ENCODE assay signal across 21 mouse cellular contexts in the genomic region with DNA sequence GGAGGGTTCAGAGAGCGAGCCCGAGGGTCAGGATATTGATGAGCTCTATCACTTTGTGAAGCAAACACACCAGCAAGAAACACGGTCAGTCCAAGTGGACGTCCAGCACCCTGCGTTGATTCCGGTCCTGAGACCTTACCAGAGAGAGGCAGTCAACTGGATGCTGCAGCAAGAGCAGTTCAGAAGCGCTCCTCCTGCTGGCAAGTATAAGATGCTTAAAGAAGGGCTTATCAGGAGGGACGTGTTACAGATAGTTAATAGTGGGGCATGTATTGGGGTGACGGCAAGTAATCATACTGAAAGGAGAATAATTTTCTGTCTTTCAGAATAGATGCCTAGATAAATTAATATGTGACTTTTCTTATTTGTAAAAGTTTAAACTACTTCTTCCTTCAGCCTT. TPM values are rescaled to one million over a fixed set of nuclear protein-coding genes. Genes with fewer than 3 reads are reported as not detected.
DNase-seq lines count a peak whose midpoint lies in the region; ATAC-seq and TF ChIP-seq lines count a peak whose summit lies in the region.
"Had no signal": no experiment of that assay in that cellular context is flagged by ENCODE, and none has a peak within 500 bp of the region (broad histone marks: within the 10 kb centered on the region; RNA-seq: fewer than 3 reads in every experiment).

No protein-coding gene starts in this region.

- WGBS in heart, postnatal 0 days, result 78% methylated on average over 9 of the region's 9 CpGs
- WGBS in liver, postnatal 0 days (ENCODE audit: insufficient replicate concordance), result 81% methylated on average over 9 of the region's 9 CpGs
- WGBS in liver, embryonic 11.5 days, result 80% methylated on average over 9 of the region's 9 CpGs
- WGBS in stomach, postnatal 0 days, result 86% methylated on average over 9 of the region's 9 CpGs

- H3K36me3 ChIP-seq in heart, postnatal 0 days (replicated peaks; ENCODE audit: control insufficient read depth, insufficient read depth, low read length), result peaks cover 49% of the 10 kb centered on the region
- peaks cover 35% of the 10 kb centered on the region for H3K36me3 ChIP-seq in liver, postnatal 0 days (replicated peaks; ENCODE audit: insufficient read depth, low read length)
- H3K36me3 ChIP-seq in liver, embryonic 11.5 days (ENCODE audit: control insufficient read depth, insufficient read depth, low read length), result peaks cover 14% of the 10 kb centered on the region
- H3K36me3 ChIP-seq in MEL (ENCODE audit: control insufficient read depth in 1 of 2, insufficient read depth in 2 of 2, low read length in 2 of 2), result peaks cover 27 to 70% of the 10 kb centered on the region in 2 experiments
- peaks cover 10% of the 10 kb centered on the region; the same call in 1 of the 2 replicates for H3K36me3 ChIP-seq in stomach, postnatal 0 days (ENCODE audit: control insufficient read depth, insufficient read depth, low read length)

- TF ChIP-seq CTCF in heart, postnatal 0 days (IDR thresholded peaks at IDR 0.05; ENCODE audit: low read depth), result peak; percentile 19; the same call in 1 of the 2 replicates
- peak; percentile 36 for TF ChIP-seq CTCF in liver, postnatal 0 days (IDR thresholded peaks at IDR 0.05; ENCODE audit: low read depth)
- peak in 1 of 3 experiments; percentile 10; a peak in 1 of 6 replicates for TF ChIP-seq CTCF in MEL (IDR thresholded peaks at IDR 0.05 in 2 of 3, conservative IDR thresholded peaks at IDR 0.05 in 1 of 3; ENCODE audit: control insufficient read depth in 1 of 3, insufficient read depth in 1 of 3, low read depth in 2 of 3, low read length in 3 of 3, poor library complexity in 1 of 3, severe bottlenecking in 1 of 3)
- peak; percentile 41 for TF ChIP-seq CTCF in stomach, postnatal 0 days (IDR thresholded peaks at IDR 0.05; ENCODE audit: low read depth)

- no peak for ATAC-seq in heart, postnatal 0 days (ENCODE audit: insufficient read depth, low read depth)
- ATAC-seq in liver, postnatal 0 days, result no peak
- no peak for ATAC-seq in liver, embryonic 11.5 days (replicated peaks; ENCODE audit: low FRiP score)
- no peak for ATAC-seq in stomach, postnatal 0 days (ENCODE audit: low FRiP score, low TSS enrichment)
- ATAC-seq: forebrain, embryonic 13.5 days; Patski had no signal

- TF ChIP-seq EP300 in heart, postnatal 0 days (IDR thresholded peaks at IDR 0.05; ENCODE audit: low read depth), result no peak
- TF ChIP-seq EP300 in liver, postnatal 0 days (IDR thresholded peaks at IDR 0.05; ENCODE audit: low read depth), result no peak
- TF ChIP-seq EP300 in MEL (IDR thresholded peaks at IDR 0.05; ENCODE audit: low read depth in 1 of 2, low read length in 2 of 2), result no peak
- no peak for TF ChIP-seq EP300 in stomach, postnatal 0 days (optimal IDR thresholded peaks at IDR 0.05)

- no peak overlapping the region for H3K9ac ChIP-seq in heart, postnatal 0 days (replicated peaks; ENCODE audit: low read depth, low read length)
- H3K9ac ChIP-seq in liver, postnatal 0 days (replicated peaks), result no peak overlapping the region
- no peak overlapping the region for H3K9ac ChIP-seq in liver, embryonic 11.5 days (ENCODE audit: low read depth, low read length)
- H3K9ac ChIP-seq in MEL (ENCODE audit: control insufficient read depth, low read depth, low read length, poor library complexity, severe bottlenecking), result no peak overlapping the region
- H3K9ac ChIP-seq in stomach, postnatal 0 days (ENCODE audit: low read length), result no peak overlapping the region
- H3K9ac ChIP-seq: forebrain, embryonic 13.5 days; hindbrain, embryonic 14.5 days; limb, embryonic 15.5 days; lung, embryonic 14.5 days; midbrain, embryonic 12.5 days had no signal

- no peak for TF ChIP-seq RAD21 in MEL (IDR thresholded peaks at IDR 0.05; ENCODE audit: low read depth, low read length)

- H3K4me3 ChIP-seq in heart, postnatal 0 days (ENCODE audit: low read depth, low read length), result no peak overlapping the region
- no peak overlapping the region for H3K4me3 ChIP-seq in liver, postnatal 0 days (ENCODE audit: low read depth, low read length)
- H3K4me3 ChIP-seq in liver, embryonic 11.5 days (ENCODE audit: low read depth, low read length), result no peak overlapping the region
- H3K4me3 ChIP-seq in MEL (ENCODE audit: control insufficient read depth in 1 of 2, insufficient read depth in 1 of 2, low read depth in 2 of 2, low read length in 2 of 2), result no peak overlapping the region
- H3K4me3 ChIP-seq in stomach, postnatal 0 days (ENCODE audit: low read depth, low read length), result no peak overlapping the region
- H3K4me3 ChIP-seq: forebrain, embryonic 13.5 days; limb, embryonic 15.5 days; midbrain, embryonic 12.5 days; myocyte had no signal

- H3K4me2 ChIP-seq in heart, postnatal 0 days (ENCODE audit: low read depth, low read length), result no peak overlapping the region
- no peak overlapping the region for H3K4me2 ChIP-seq in liver, postnatal 0 days (ENCODE audit: low read depth, low read length)
- H3K4me2 ChIP-seq in liver, embryonic 11.5 days, result no peak overlapping the region
- H3K4me2 ChIP-seq in stomach, postnatal 0 days (replicated peaks; ENCODE audit: low read depth), result no peak overlapping the region
- H3K4me2 ChIP-seq: forebrain, embryonic 13.5 days; hindbrain, embryonic 14.5 days; limb, embryonic 15.5 days; lung, embryonic 14.5 days; midbrain, embryonic 12.5 days had no signal

- H3K4me1 ChIP-seq in heart, postnatal 0 days (ENCODE audit: control insufficient read depth, insufficient read depth), result no peaks in the 10 kb centered on the region
- H3K4me1 ChIP-seq in liver, postnatal 0 days (ENCODE audit: insufficient read depth), result peaks cover 2% of the 10 kb centered on the region; the same call in 1 of the 2 replicates
- no peaks in the 10 kb centered on the region for H3K4me1 ChIP-seq in liver, embryonic 11.5 days (replicated peaks; ENCODE audit: control insufficient read depth, insufficient read depth, low read length)
- H3K4me1 ChIP-seq in MEL (ENCODE audit: control insufficient read depth in 1 of 2, insufficient read depth in 2 of 2, low read length in 2 of 2), result peaks cover 3 to 15% of the 10 kb centered on the region in 2 experiments
- no peaks in the 10 kb centered on the region for H3K4me1 ChIP-seq in stomach, postnatal 0 days (replicated peaks; ENCODE audit: control insufficient read depth, insufficient read depth)

- no peaks in the 10 kb centered on the region for H3K9me3 ChIP-seq in heart, postnatal 0 days (replicated peaks; ENCODE audit: control insufficient read depth, low read length)
- no peaks in the 10 kb centered on the region for H3K9me3 ChIP-seq in liver, postnatal 0 days (ENCODE audit: low read length)
- no peaks in the 10 kb centered on the region for H3K9me3 ChIP-seq in liver, embryonic 11.5 days (ENCODE audit: control insufficient read depth, low read length)
- no peaks in the 10 kb centered on the region for H3K9me3 ChIP-seq in MEL (replicated peaks; ENCODE audit: insufficient read depth, low read length)
- H3K9me3 ChIP-seq in stomach, postnatal 0 days (ENCODE audit: control insufficient read depth, low read length), result no peaks in the 10 kb centered on the region
- H3K9me3 ChIP-seq: forebrain, embryonic 13.5 days; limb, embryonic 15.5 days; midbrain, embryonic 12.5 days had no signal

- no peak for TF ChIP-seq POLR2A in MEL (IDR thresholded peaks at IDR 0.05; ENCODE audit: control insufficient read depth in 1 of 2, insufficient read depth in 1 of 2, low read depth in 1 of 2, low read length in 2 of 2, poor library complexity in 1 of 2)

- H3K79me2 ChIP-seq in MEL (ENCODE audit: control insufficient read depth, insufficient read depth, low read length, poor library complexity), result peaks cover 18% of the 10 kb centered on the region

- intact Hi-C loops in heart, postnatal 10 days (cut with DNase I), result no loop called here

- H3K27me3 ChIP-seq in heart, postnatal 0 days (ENCODE audit: control insufficient read depth, insufficient read depth, low read length), result no peaks in the 10 kb centered on the region
- H3K27me3 ChIP-seq in liver, postnatal 0 days (ENCODE audit: insufficient read depth, low read length), result no peaks in the 10 kb centered on the region
- no peaks in the 10 kb centered on the region for H3K27me3 ChIP-seq in liver, embryonic 11.5 days (replicated peaks; ENCODE audit: control insufficient read depth, insufficient read depth, low read length)
- H3K27me3 ChIP-seq in MEL (ENCODE audit: control insufficient read depth in 1 of 2, insufficient read depth in 2 of 2, low read length in 2 of 2), result no peaks in the 10 kb centered on the region
- no peaks in the 10 kb centered on the region for H3K27me3 ChIP-seq in stomach, postnatal 0 days (ENCODE audit: control insufficient read depth, insufficient read depth, low read length)
- H3K27me3 ChIP-seq: forebrain, embryonic 13.5 days; limb, embryonic 15.5 days; midbrain, embryonic 12.5 days; Patski had no signal

- DNase-seq in heart, postnatal 0 days (ENCODE audit: low spot score), result no peak
- no peak for DNase-seq in heart, postnatal 10 days
- DNase-seq in liver, postnatal 0 days, result no peak
- no peak for DNase-seq in liver, embryonic 11.5 days (ENCODE audit: low spot score)
- DNase-seq in MEL (ENCODE audit: low read depth, low spot score), result no peak
- no peak for DNase-seq in stomach, postnatal 0 days (ENCODE audit: low spot score)
- DNase-seq in frontal cortex, postnatal 14 days (ENCODE audit: low spot score in 2 of 2), result no peak
- DNase-seq: adrenal gland, postnatal 25 days; cerebellum, adult 11-12 months; cerebellum, postnatal 36 days; kidney, adult 11 months; kidney, postnatal 10 days; lung, embryonic 14.5 days; lung, postnatal 4 days; thymus, postnatal 36 days had no signal

- H3K27ac ChIP-seq in heart, postnatal 0 days (ENCODE audit: low read depth), result no peak overlapping the region
- H3K27ac ChIP-seq in liver, postnatal 0 days (ENCODE audit: low read depth), result no peak overlapping the region
- H3K27ac ChIP-seq in liver, embryonic 11.5 days (ENCODE audit: low read depth, low read length), result no peak overlapping the region
- no peak overlapping the region for H3K27ac ChIP-seq in MEL (ENCODE audit: control insufficient read depth, low read depth, low read length)
- H3K27ac ChIP-seq in stomach, postnatal 0 days (replicated peaks), result no peak overlapping the region
- H3K27ac ChIP-seq: forebrain, embryonic 13.5 days; hindbrain, embryonic 14.5 days; limb, embryonic 15.5 days; midbrain, embryonic 12.5 days had no signal

TF ChIP-seq in MEL, 35 proteins besides CTCF, POLR2A, EP300 and RAD21 (continues in another document):
- TF ChIP-seq ZKSCAN1 (IDR thresholded peaks at IDR 0.05; ENCODE audit: low read depth, low read length) (no peak), POLR2AphosphoS2 (IDR thresholded peaks at IDR 0.05; ENCODE audit: low read length) (no peak)

RNA-seq across cellular contexts. Expression of a gene that starts 7.8 kb away (rescaled TPM):
- 7.3 and 12.3 TPM in 2 replicates for total RNA-seq in heart, postnatal 0 days (2014; rRNA removed; ENCODE audit: low replicate concordance)
- polyA plus RNA-seq in heart, postnatal 0 days (2015; fragmentation: Nextera tagmentation; extraction: Ambion mirVana), result 5.0 and 5.1 TPM in 2 replicates
- 10 to 100 TPM; 12.4 to 17.2 TPM for total RNA-seq in heart, postnatal 10 days (2021)
- polyA plus RNA-seq in liver, postnatal 0 days (2015; fragmentation: Nextera tagmentation; extraction: Ambion mirVana), result 2.3 and 3.1 TPM in 2 replicates
- polyA plus RNA-seq in liver, embryonic 11.5 days (2014; fragmentation: Nextera tagmentation; extraction: Ambion mirVana), result 16.9 and 17.8 TPM in 2 replicates
- total RNA-seq in MEL (2012; rRNA removed), result 11.0 and 14.3 TPM in 2 replicates
- 10 to 100 TPM in 1 of 2 experiments, not detected in 1; 13.3 TPM for polyA plus RNA-seq in MEL (2012; ENCODE audit: insufficient read depth in 1 of 2, insufficient read length in 2 of 2, low read depth in 1 of 2, low replicate concordance in 2 of 2, missing spikeins in 1 of 2)
- polyA plus RNA-seq in stomach, postnatal 0 days (2015; fragmentation: Nextera tagmentation; extraction: Ambion mirVana), result 5.9 and 6.0 TPM in 2 replicates
